Mouse (Mus musculus) hindbrain, embryonic 10.5 days (tissue): Measurements from ENCODE around the gene Rhox3g. TPM values are rescaled to one million over a fixed set of nuclear protein-coding genes. Genes with fewer than 3 reads are reported as not detected.
"Not testable (repeated sequence)": the region's sequence is repeated elsewhere in the genome, so short reads cannot be mapped to it uniquely, and the experiment has no call there.

ENCODE experiments used
- DNase-seq: peaks from one replicate; pipeline ENCODE4 v3.0.0-alpha.2; 2017; ENCODE audit warnings: low spot score
- H3K27ac ChIP-seq: fragments of 300-500 bp; sonication (generic); 2 replicates; pipeline ENCODE4 v1.5.1; 2016; ENCODE audit warnings: mild to moderate bottlenecking, moderate library complexity
- H3K27me3 ChIP-seq: fragments of 300-500 bp; sonication (generic); 2 replicates; pipeline ENCODE4 v1.6.1; 2016; ENCODE audit warnings: mild to moderate bottlenecking; ENCODE audit not compliant: poor library complexity, insufficient read depth, severe bottlenecking
- H3K36me3 ChIP-seq: fragments of 300-500 bp; sonication (generic); 2 replicates; pipeline ENCODE4 v1.6.1; 2016; ENCODE audit warnings: mild to moderate bottlenecking, moderate library complexity
- H3K4me1 ChIP-seq: fragments of 300-500 bp; sonication (generic); replicated peaks from 2 replicates; pipeline ENCODE4 v1.6.1; 2016; ENCODE audit warnings: mild to moderate bottlenecking
- H3K4me3 ChIP-seq: fragments of 300-500 bp; sonication (generic); 2 replicates; pipeline ENCODE4 v1.5.1; 2016; ENCODE audit warnings: mild to moderate bottlenecking, moderate library complexity
- H3K9me3 ChIP-seq: fragments of 300-500 bp; sonication (generic); 2 replicates; pipeline ENCODE4 v1.6.1; 2016; ENCODE audit warnings: mild to moderate bottlenecking, moderate library complexity
- whole genome bisulfite sequencing: fragments of 180-500 bp; shearing (Covaris S2); methylation state at CpG from one replicate; pipeline ENCODE4 v1.1.7; 2016; 5-methylcytosine and 5-hydroxymethylcytosine counted together
- polyA plus RNA-seq: library from polyadenylated mRNA; unstranded; fragments of >200 nt; fragmentation: Nextera tagmentation; extraction: Ambion mirVana; gene quantifications from 2 replicates; pipeline ENCODE4 v1.2.1, GENCODE M21; 2016

The Rhox3g gene
- not detected in 2 replicates for polyA plus RNA-seq

DNA sequence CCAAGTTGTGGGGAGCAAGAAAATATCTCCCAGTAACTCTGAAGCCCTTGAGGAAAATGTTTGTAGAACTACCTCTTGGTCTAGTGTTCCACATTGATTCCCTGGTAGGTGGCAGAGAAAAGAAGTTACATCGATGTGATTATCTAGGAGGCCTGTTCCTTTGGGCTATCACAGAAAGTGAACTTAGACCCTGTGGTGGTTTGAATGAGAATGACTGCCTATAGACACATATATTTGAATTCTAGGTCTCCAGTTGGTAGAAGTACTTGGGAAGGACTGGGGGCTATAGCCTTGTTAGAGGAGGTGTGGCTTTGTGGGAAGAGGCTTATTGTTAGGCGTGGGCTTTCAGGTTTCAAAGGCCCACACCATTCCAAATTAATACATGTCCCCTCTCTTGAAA, at the start of gene Rhox3g:
TSS of gene Rhox3g (minus strand) at position 101 of the 400 bp plus-strand sequence.
- not testable (repeated sequence) for H3K27ac ChIP-seq, H3K27me3 ChIP-seq, H3K36me3 ChIP-seq, H3K9me3 ChIP-seq, H3K4me3 ChIP-seq, DNase-seq, H3K4me1 ChIP-seq
- WGBS: 94% methylated on average over 2 of the region's 2 CpGs

DNA sequence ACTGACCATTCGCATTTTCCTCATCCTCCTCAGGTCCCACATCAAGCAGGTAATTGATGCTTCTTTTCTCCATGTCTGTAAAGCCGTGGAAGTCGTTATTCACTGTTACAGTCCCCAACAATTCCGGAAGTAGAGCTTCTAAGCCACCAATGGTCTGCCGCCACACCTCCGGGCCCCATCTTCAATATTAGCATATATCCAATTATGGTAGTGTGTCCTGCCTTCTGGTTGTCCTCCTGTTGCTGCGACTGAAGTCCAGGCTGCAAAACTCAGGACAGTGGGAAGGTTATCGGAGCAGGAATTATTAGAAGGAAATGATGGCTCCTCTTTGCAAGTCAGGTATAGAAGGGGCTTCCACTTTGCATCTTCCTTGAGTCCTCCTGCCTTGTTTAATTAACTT, 44.8 kb upstream of the Rhox3g start, which contains the start of gene Rhox2h:
TSS of gene Rhox2h (minus strand) at position 101 of the 400 bp plus-strand sequence.
- 90% methylated on average over 8 of the region's 8 CpGs for WGBS
- not testable (repeated sequence) for H3K4me3 ChIP-seq, H3K27me3 ChIP-seq, H3K27ac ChIP-seq, H3K36me3 ChIP-seq, H3K4me1 ChIP-seq, H3K9me3 ChIP-seq, DNase-seq

DNA sequence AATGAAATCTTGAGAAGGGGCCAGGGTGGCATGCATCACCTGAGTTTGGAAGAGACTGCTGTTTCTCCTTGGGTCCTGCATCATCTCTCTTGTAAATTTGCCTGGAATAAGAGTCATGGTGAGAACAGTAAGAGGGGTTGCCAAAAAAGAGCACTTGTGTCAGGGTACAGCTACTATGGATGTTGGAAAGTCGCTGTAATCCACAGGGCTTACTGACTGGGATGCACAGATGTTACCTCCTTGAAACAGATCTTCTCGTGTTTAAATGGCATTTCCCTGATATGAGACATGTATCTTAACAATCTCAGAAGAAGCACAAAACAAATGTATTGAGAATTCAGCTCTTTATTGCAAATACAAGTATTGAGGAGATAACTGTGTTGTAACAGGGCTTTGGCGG, 40.3 kb upstream of the Rhox3g start, which contains the start of gene Rhox3h:
TSS of gene Rhox3h (minus strand) at position 101 of the 400 bp plus-strand sequence.
- DNase-seq, H3K9me3 ChIP-seq, H3K27ac ChIP-seq, H3K4me3 ChIP-seq, H3K36me3 ChIP-seq, H3K4me1 ChIP-seq, H3K27me3 ChIP-seq: not testable (repeated sequence)
- 94% methylated on average over 1 of the region's 3 CpGs for WGBS

DNA sequence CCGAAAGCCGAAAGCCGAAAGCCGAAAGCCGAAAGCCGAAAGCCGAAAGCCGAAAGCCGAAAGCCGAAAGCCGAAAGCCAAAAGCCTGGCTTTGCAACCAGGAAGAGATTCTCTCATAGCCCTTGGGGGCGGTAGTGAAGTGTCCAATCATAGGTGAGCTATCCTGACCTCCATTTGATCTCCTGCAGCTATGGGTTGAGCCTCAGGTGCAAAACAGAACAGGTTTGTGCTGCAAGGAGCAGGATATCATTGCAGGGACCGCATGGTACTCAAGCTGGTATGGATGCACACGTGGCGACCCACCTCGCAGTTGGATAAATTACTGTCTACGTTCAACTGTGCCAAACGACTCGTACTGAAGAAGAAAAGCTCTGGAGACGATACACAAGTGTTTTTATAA, 22.8 kb upstream of the Rhox3g start, which contains the start of gene Rhox4g:
TSS of gene Rhox4g (minus strand) at position 101 of the 400 bp plus-strand sequence.
- H3K9me3 ChIP-seq, DNase-seq, H3K4me3 ChIP-seq, H3K36me3 ChIP-seq, H3K27me3 ChIP-seq, H3K27ac ChIP-seq, H3K4me1 ChIP-seq: not testable (repeated sequence)
- 85% methylated on average over 17 of the region's 20 CpGs for WGBS

DNA sequence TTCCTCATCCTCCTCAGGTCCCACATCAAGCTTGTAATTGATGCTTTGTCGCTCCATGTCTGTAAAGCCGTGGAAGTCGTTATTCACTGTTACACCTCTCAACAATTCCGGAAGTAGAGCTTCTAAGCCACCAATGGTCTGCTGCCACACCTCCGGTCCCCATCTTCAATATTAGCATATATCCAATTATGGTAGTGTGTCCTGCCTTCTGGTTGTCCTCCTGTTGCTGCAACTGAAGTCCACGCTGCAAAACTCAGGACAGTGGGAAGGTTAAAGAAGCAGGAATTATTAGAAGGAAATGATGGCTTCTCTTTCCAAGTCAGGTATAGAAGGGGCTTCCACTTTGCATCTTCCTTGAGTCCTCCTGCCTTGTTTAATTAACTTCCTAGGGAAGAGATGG, 15.0 kb upstream of the Rhox3g start, which contains the start of gene Rhox2g:
TSS of gene Rhox2g (minus strand) at position 101 of the 400 bp plus-strand sequence.
- H3K4me3 ChIP-seq, DNase-seq, H3K36me3 ChIP-seq, H3K27me3 ChIP-seq, H3K4me1 ChIP-seq, H3K9me3 ChIP-seq, H3K27ac ChIP-seq: not testable (repeated sequence)
- WGBS: 92% methylated on average over 6 of the region's 6 CpGs

DNA sequence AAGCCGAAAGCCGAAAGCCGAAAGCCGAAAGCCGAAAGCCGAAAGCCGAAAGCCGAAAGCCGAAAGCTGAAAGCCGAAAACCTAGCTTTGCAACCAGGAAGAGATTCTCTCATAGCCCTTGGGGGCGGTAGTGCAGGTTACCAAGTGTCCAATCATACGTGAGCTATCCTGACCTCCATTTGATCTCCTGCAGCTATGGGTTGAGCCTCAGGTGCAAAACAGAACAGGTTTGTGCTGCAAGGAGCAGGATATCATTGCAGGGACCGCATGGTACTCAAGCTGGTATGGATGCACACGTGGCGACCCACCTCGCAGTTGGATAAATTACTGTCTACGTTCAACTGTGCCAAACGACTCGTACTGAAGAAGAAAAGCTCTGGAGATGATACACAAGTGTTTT, 20.8 kb downstream of the Rhox3g start, which contains the start of gene Rhox4f:
TSS of gene Rhox4f (minus strand) at position 101 of the 400 bp plus-strand sequence.
- H3K27me3 ChIP-seq, H3K9me3 ChIP-seq, H3K36me3 ChIP-seq, H3K27ac ChIP-seq, H3K4me1 ChIP-seq, H3K4me3 ChIP-seq, DNase-seq: not testable (repeated sequence)
- 92% methylated on average over 18 of the region's 19 CpGs for WGBS

DNA sequence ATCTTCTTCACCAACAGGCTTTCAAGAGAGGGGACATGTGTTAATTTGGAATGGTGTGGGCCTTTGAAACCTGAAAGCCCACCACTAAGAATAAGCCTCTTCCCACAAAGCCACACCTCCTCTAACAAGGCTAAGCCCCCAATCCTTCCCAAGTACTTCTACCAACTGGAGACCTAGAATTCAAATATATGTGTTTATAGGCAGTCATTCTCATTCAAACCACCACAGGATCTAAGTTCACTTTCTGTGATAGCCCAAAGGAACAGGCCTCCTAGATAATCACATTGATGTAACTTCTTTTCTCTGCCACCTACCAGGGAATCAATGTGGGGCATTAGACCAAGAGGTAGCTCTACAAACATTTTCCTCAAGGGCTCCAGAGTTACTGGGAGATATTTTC, 47.7 kb downstream of the Rhox3g start, which contains the start of gene Rhox3f:
TSS of gene Rhox3f (plus strand) at position 301 of the 400 bp plus-strand sequence.
- H3K36me3 ChIP-seq, DNase-seq, H3K27me3 ChIP-seq, H3K4me3 ChIP-seq, H3K9me3 ChIP-seq, H3K27ac ChIP-seq, H3K4me1 ChIP-seq: not testable (repeated sequence)

Other genes starting within 250 kb of the Rhox3g start
- not detected in 2 replicates for gene Rhox3a2, start 248.6 kb downstream of the Rhox3g start, polyA plus RNA-seq
- gene Rhox4a2, start 237.8 kb downstream of the Rhox3g start, polyA plus RNA-seq: 0.75 and 2.0 TPM in 2 replicates
- gene Rhox2b, start 216.5 kb downstream of the Rhox3g start, polyA plus RNA-seq: not detected in 2 replicates
- gene Rhox4b, start 196.1 kb downstream of the Rhox3g start, polyA plus RNA-seq: 0.88 and 1.1 TPM in 2 replicates
- gene Rhox2c, start 174.9 kb downstream of the Rhox3g start, polyA plus RNA-seq: 0.27 and 1.7 TPM in 2 replicates
- gene Rhox3c, start 170.0 kb downstream of the Rhox3g start, polyA plus RNA-seq: not detected in 2 replicates
- not detected in 2 replicates for gene Rhox4c, start 148.3 kb downstream of the Rhox3g start, polyA plus RNA-seq
- gene Rhox2d, start 135.2 kb downstream of the Rhox3g start, polyA plus RNA-seq: not detected in 2 replicates
- 0.17 TPM in 1 of 2 replicates, not detected in the other for gene Rhox4d, start 114.3 kb downstream of the Rhox3g start, polyA plus RNA-seq
- not detected in 2 replicates for gene Rhox2e, start 98.2 kb downstream of the Rhox3g start, polyA plus RNA-seq
- not detected in 2 replicates for gene Rhox3e, start 86.6 kb downstream of the Rhox3g start, polyA plus RNA-seq
- gene Rhox4e, start 71.2 kb downstream of the Rhox3g start, polyA plus RNA-seq: 0.20 TPM in 1 of 2 replicates, not detected in the other
- gene Rhox2f, start 57.2 kb downstream of the Rhox3g start, polyA plus RNA-seq: not detected in 2 replicates
- gene Rhox3f, start 47.6 kb downstream of the Rhox3g start, polyA plus RNA-seq: not detected in 2 replicates
- not detected in 2 replicates for gene Rhox4f, start 20.9 kb downstream of the Rhox3g start, polyA plus RNA-seq
- gene Rhox2g, start 14.9 kb upstream of the Rhox3g start, polyA plus RNA-seq: not detected in 2 replicates
- not detected in 2 replicates for gene Rhox4g, start 22.7 kb upstream of the Rhox3g start, polyA plus RNA-seq
- gene Rhox3h, start 40.2 kb upstream of the Rhox3g start, polyA plus RNA-seq: not detected in 2 replicates
- gene Rhox2h, start 44.7 kb upstream of the Rhox3g start, polyA plus RNA-seq: not detected in 2 replicates
- 1.5 TPM in 2 replicates for gene Rhox5, start 176.2 kb upstream of the Rhox3g start, polyA plus RNA-seq
- gene Rhox6, start 198.3 kb upstream of the Rhox3g start, polyA plus RNA-seq: not detected in 2 replicates
- not detected in 2 replicates for gene Rhox7a, start 203.1 kb upstream of the Rhox3g start, polyA plus RNA-seq